Mouse (Mus musculus) gastrocnemius, postnatal 4 days (tissue): ENCODE measurements around the gene Ftcd. TPM values are rescaled to one million over a fixed set of nuclear protein-coding genes. Genes with fewer than 3 reads are reported as not detected.

Experiments
- DNase-seq, 2 experiments: peaks; one replicate each; pipeline ENCODE4 v3.0.0; 2021 to 2022; ENCODE audit warnings: low spot score in 2 of 2, mixed read lengths in 2 of 2
- long read RNA-seq, 2 experiments: library from polyadenylated mRNA; stranded (forward); transcript quantifications; one replicate each; pipeline ENCODE4 v2.0.0; 2021
- total RNA-seq, 2 experiments: library from RNA; stranded (reverse); gene quantifications; 2 replicates each; pipeline ENCODE4 v1.2.3; 2021

Gene Ftcd
- under 1 TPM in 1 of 2 experiments, not detected in 1; 0.41 TPM for total RNA-seq
- long read RNA-seq, experiment 1: 0 reads
- long read RNA-seq, experiment 2: 0 reads

GRCm38 (mm10) chr10:76575374-76575773, at the start of gene Ftcd:
TSS of gene Ftcd (plus strand) at chr10:76575648.
- no peak for DNase-seq

DNA sequence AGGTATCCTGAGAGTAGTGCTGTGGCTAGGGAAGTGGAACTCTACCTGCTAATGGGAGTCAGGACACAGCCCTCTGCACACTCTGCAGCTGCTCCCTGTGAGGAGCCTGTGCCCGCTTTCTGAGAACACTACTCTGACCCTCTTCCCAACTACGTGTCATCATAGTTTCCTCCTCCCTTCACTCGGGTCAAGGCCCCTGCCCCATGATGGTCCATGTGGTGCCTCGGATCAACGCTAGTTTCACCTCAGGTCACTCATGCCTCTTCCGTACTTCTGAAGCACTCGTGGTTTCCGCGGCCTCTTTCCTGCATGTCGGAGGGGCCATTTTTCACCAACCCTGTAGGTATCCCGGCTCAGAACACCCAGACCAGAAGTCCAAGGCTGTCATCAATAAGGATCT, 44.5 kb upstream of the Ftcd start:
- no peak for DNase-seq

- peak; percentile 89 to 93 for DNase-seq
Measured at GRCm38 (mm10) chr10:76531375-76531774, 44.1 kb upstream of the Ftcd start, which contains the start of gene Lss. TSS of gene Lss (plus strand) at chr10:76531588.

DNA sequence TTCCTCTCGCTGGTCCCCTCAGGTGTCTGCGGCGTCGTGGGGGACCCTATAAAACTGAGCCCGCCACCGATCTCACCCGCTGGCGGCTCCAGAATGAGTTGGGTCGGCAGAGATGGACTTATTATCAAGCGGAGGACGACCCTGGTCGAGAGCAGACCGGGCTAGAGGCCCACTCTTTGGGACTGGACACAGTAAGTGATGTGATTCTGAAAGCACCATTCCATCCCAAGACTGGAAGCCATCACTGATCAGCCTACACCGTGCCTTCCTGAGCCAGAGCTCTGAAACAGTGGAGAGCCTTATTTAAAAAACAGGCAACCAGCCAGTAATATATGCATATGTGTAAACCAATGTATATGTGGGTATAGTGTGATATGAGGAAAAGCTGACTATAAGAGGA, 43.6 kb upstream of the Ftcd start:
- DNase-seq: no peak

DNA sequence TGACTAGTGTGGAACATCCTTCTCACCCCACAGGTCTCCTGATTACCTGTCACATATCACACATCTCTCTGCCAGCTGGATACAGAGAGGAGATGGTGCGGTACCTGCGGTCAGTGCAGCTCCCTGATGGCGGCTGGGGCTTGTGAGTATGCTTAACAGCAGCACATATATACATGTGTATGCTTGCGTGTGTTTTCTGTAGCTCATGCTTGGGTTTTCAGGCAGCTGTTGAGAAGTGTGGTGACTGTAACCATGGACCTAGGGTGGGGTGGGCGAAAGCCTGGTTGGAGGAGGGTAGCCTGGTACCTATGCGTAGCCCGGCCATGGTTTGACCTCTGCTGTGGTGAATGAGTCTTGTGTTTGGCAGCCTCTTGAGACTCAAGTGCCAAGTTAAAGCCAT, 39.9 kb upstream of the Ftcd start:
- DNase-seq: no peak

GRCm38 (mm10) chr10:76537619-76538018, 37.8 kb upstream of the Ftcd start:
- no peak for DNase-seq

DNA sequence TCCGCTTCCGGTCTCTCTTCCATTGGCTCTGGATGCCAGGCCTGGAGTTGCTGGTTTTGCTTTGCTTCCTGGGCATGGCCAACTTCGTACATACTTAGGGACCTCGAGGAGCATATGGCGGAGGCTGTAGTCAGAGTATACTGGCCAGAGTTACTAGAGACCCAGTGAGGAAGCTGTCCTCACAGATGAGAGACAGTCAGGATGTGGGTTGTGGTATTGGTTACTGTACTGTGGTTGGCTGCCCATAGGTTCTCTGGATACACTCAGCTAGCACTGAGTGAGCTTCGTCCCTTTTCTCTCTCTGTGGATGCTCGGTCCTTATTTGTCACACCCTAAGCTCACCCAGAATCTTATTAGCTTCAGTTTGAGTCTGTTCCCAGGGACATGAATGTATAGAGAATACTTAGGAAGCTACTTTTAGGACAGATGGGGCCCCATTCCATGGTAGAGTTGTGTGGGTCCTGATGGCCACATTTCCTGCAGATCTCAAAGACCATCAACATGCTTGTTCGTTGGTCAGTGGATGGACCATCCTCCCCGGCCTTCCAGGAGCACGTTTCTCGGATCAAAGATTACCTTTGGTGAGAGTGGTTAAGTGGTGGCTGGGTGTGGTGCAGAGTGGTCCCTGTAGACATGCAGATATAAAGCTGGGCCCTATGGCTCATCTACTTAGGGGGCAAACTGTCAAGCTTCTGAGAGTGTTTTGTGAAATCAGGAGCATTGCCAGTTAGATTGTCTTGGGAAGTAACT, 33.9 kb upstream of the Ftcd start:
- no peak for DNase-seq

DNA sequence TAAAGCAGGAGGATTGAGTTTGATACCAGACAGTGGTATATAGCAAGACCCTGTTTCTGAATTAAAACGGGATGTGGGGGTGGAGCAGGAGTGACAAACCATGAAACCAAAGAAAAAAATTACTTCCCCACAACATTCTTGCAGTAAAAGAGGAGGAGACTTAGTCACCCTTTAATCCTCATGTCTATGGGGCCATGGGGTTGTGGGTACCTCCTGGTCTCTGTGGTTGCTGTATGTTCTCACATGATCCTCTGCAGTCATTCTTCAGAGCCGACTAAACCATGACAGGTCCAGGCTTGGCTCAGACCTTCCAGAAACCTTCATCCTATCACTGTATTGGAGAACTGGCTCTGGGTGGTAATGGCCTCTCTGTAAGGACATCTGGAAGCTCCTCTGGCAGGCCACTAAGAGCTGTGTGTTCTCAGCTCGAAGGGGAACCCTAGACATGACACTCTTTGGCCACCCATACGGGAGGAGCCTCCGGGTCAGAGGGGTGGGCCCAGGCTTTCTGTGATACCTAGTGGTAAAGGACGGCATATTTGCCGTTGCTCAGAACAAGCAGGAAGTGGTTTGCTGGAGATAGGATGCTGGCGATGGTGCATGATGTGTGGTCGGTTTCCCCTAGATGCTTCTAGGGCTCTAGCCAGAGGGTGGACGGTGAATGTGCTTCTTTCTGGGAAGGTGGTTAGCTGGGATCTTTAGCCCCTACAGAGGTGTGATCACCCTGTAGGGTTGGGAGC, 32.6 kb upstream of the Ftcd start:
- DNase-seq: no peak

GRCm38 (mm10) chr10:76546566-76546965, 28.9 kb upstream of the Ftcd start:
- no peak for DNase-seq

DNA sequence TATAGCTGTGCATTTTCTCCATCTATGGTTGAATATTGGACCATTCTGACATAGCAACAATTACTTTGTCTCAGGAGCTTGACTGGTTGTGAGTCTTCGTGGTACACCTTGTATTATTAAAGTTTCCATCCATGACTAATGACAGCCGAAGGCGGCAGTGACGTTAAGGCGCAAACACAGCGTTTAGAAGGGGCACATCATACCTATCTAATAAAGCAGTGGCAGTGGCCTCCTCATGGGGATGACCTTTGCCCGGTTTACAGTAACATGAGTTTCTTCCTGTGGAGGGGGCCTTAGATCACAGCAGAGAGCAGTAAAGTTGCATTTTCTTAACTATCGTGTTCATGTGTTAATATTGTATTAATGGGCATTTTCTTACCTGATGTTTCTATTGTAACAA, 27.2 kb upstream of the Ftcd start:
- DNase-seq: no peak

- no peak for DNase-seq
Measured at GRCm38 (mm10) chr10:76550458-76550857, 25.0 kb upstream of the Ftcd start.

DNA sequence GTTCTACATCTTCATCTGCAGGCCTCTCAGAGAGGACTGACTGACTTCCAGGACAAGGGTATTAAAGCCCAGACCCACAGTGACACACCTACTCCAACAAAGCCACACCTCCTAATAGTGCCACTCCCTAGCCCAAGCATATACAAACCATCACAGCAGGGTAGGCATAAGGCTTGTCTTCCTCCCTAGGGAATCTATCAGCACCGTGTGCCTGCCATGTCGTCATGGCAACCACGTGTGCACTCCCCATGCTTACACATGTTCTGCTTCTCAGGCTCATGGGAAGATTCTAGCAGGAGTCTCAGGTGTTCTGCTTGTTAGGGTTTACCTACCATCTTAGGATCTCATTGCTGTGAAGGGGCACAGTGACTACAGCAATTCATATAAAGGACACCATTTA, 23.9 kb upstream of the Ftcd start:
- DNase-seq: no peak

GRCm38 (mm10) chr10:76554061-76554460, 21.4 kb upstream of the Ftcd start:
- no peak for DNase-seq

GRCm38 (mm10) chr10:76561972-76562371, 13.5 kb upstream of the Ftcd start, which contains the start of gene Spatc1l:
TSS of gene Spatc1l (plus strand) at chr10:76562272.
- no peak for DNase-seq

GRCm38 (mm10) chr10:76569996-76570685, 5.3 kb upstream of the Ftcd start:
- no peak for DNase-seq

GRCm38 (mm10) chr10:76571070-76571469, 4.4 kb upstream of the Ftcd start:
- DNase-seq: no peak

DNA sequence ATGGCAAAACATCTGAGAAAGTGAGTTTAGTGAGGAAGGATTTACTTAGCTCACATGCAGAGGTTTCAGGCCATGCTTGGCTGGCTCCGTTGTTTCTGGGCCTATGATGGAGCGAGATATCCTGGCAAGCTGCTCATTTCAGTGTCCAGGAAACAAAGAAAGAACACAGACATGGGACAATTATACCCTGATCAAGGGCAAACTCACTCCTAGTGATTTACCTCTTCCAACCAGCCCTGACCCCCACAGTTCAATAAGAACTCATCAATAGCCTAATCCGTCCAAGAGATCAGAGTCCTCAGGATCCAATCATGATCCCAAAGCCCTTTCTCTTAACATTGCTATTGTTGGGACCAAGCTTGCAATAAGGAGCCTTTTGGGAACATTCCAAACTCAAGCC, 3.3 kb upstream of the Ftcd start:
- no peak for DNase-seq

GRCm38 (mm10) chr10:76576920-76577319, 1.5 kb downstream of the Ftcd start:
- no peak for DNase-seq

- DNase-seq: no peak
Measured at GRCm38 (mm10) chr10:76584138-76584537, 8.7 kb downstream of the Ftcd start.

- DNase-seq: no peak
Measured at GRCm38 (mm10) chr10:76586190-76586589, 10.7 kb downstream of the Ftcd start.

DNA sequence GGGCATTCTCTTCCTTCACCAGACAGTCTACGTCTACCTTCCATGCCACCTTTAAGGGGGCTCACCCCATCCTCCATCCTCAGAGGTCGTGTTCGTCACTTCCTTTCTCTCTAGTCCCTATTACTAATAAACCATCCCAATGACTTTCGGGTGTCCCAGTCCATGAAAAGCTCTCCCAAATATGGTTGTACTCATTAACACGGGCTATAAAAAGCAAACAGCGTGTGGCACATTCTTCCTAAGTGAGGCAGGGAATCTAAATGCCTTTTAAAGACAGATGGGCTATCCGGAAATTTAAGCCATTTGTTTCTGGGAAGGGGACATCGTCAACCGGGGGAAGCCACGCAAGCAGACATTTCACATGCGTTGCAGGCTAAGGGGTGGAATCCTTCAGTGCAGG, 14.7 kb downstream of the Ftcd start:
- DNase-seq: no peak

- no peak for DNase-seq
Measured at GRCm38 (mm10) chr10:76596338-76596737, 20.9 kb downstream of the Ftcd start.
